Mouse (Mus musculus): ENCODE data around the gene Zdhhc17. TPM values are rescaled to one million over a fixed set of nuclear protein-coding genes. Genes with fewer than 3 reads are reported as not detected.
A peak's percentile ranks its signal among the peaks of the same experiment; 100 is the strongest.

Zdhhc17 gene
- total RNA-seq, 2 experiments from 2014 or later = 24.8 to 27.7 TPM

GRCm38 (mm10) chr10:110933584-110933983, 76.4 kb downstream of the Zdhhc17 start:
- intact Hi-C loops (cut with DNase I) = loop anchor here (1.0 kb wide), 1 partner anchor 9 kb away; no protein-coding TSS in a partner anchor
- no peak for DNase-seq (ENCODE audit: low spot score)

- intact Hi-C loops (cut with DNase I) = no loop called here
Measured at GRCm38 (mm10) chr10:110931913-110932560, 77.9 kb downstream of the Zdhhc17 start.

GRCm38 (mm10) chr10:110931161-110931912, 78.6 kb downstream of the Zdhhc17 start:
- no peak for DNase-seq (ENCODE audit: low spot score)
- intact Hi-C loops (cut with DNase I) = no loop called here

More at GRCm38 (mm10) chr10:110931913-110932560, 77.9 kb downstream of the Zdhhc17 start:
- no peak for DNase-seq (ENCODE audit: low spot score)

- DNase-seq (ENCODE audit: low spot score) = no peak
Measured at GRCm38 (mm10) chr10:110929756-110930155, 80.2 kb downstream of the Zdhhc17 start.

GRCm38 (mm10) chr10:110927491-110927890, 82.4 kb downstream of the Zdhhc17 start:
- DNase-seq (ENCODE audit: low spot score) = no peak
- intact Hi-C loops (cut with DNase I) = no loop called here

More at GRCm38 (mm10) chr10:110929756-110930155, 80.2 kb downstream of the Zdhhc17 start:
- intact Hi-C loops (cut with DNase I) = no loop called here

GRCm38 (mm10) chr10:110922612-110923011, 87.3 kb downstream of the Zdhhc17 start:
- intact Hi-C loops (cut with DNase I) = no loop called here
- DNase-seq (ENCODE audit: low spot score) = no peak

GRCm38 (mm10) chr10:110921890-110922289, 88.0 kb downstream of the Zdhhc17 start:
- DNase-seq (ENCODE audit: low spot score) = no peak
- intact Hi-C loops (cut with DNase I) = no loop called here

- intact Hi-C loops (cut with DNase I) = no loop called here
- no peak for DNase-seq (ENCODE audit: low spot score)
Measured at GRCm38 (mm10) chr10:110920368-110920950, 89.5 kb downstream of the Zdhhc17 start.

- intact Hi-C loops (cut with DNase I) = no loop called here
- peak; percentile 87 for DNase-seq (ENCODE audit: low spot score)
Measured at GRCm38 (mm10) chr10:110919531-110920343, 90.2 kb downstream of the Zdhhc17 start, which contains the start of gene Csrp2. Gene Csrp2, plus strand, starts transcription at chr10:110919789.

GRCm38 (mm10) chr10:110918414-110919391, 91.2 kb downstream of the Zdhhc17 start:
- no peak for DNase-seq (ENCODE audit: low spot score)
- intact Hi-C loops (cut with DNase I) = no loop called here

GRCm38 (mm10) chr10:110917521-110917920, 92.4 kb downstream of the Zdhhc17 start:
- intact Hi-C loops (cut with DNase I) = no loop called here
- DNase-seq (ENCODE audit: low spot score) = no peak

GRCm38 (mm10) chr10:110916666-110917344, 93.1 kb downstream of the Zdhhc17 start:
- intact Hi-C loops (cut with DNase I) = no loop called here

GRCm38 (mm10) chr10:110903862-110904261, 106.1 kb downstream of the Zdhhc17 start:
- intact Hi-C loops (cut with DNase I) = no loop called here

More at GRCm38 (mm10) chr10:110916666-110917344, 93.1 kb downstream of the Zdhhc17 start:
- no peak for DNase-seq (ENCODE audit: low spot score)

GRCm38 (mm10) chr10:110899744-110900501, 110.0 kb downstream of the Zdhhc17 start:
- DNase-seq (ENCODE audit: low spot score) = no peak
- intact Hi-C loops (cut with DNase I) = no loop called here

More at GRCm38 (mm10) chr10:110903862-110904261, 106.1 kb downstream of the Zdhhc17 start:
- no peak for DNase-seq (ENCODE audit: low spot score)

Measured in heart, postnatal 25 days (tissue).